Mouse (Mus musculus) neural tube, embryonic 14.5 days (tissue): Measurements from ENCODE around the gene Spryd4. TPM values are rescaled to one million over a fixed set of nuclear protein-coding genes. Genes with fewer than 3 reads are reported as not detected.

ENCODE experiments used
- ATAC-seq: fragments of 200-750 bp; cut with Nextera tagmentation; 2 replicates; pipeline ENCODE4 v1.8.0; 2017; ENCODE audit warnings: low read depth, mild to moderate bottlenecking, moderate TSS enrichment, moderate library complexity
- H3K27ac ChIP-seq: fragments of 300-500 bp; sonication (generic); 2 replicates; pipeline ENCODE4 v1.5.1; 2014; ENCODE audit warnings: low read depth, mild to moderate bottlenecking, control low read depth, low read length, moderate library complexity, mixed read lengths
- H3K27me3 ChIP-seq: fragments of 300-500 bp; sonication (generic); 2 replicates; pipeline ENCODE4 v1.6.1; 2014; ENCODE audit warnings: low read length; ENCODE audit not compliant: control insufficient read depth, insufficient read depth
- H3K36me3 ChIP-seq: fragments of 300-500 bp; sonication (generic); 2 replicates; pipeline ENCODE4 v1.6.1; 2014; ENCODE audit warnings: low read length, mixed read lengths; ENCODE audit not compliant: control insufficient read depth, insufficient read depth
- H3K4me1 ChIP-seq: fragments of 300-500 bp; sonication (generic); 2 replicates; pipeline ENCODE4 v1.6.1; 2014; ENCODE audit warnings: low read length; ENCODE audit not compliant: control insufficient read depth, insufficient read depth
- H3K4me2 ChIP-seq: fragments of 300-500 bp; sonication (generic); 2 replicates; pipeline ENCODE4 v1.6.1; 2014; ENCODE audit warnings: mild to moderate bottlenecking, low read depth, low read length, control low read depth
- H3K4me3 ChIP-seq: fragments of 300-500 bp; sonication (generic); 2 replicates; pipeline ENCODE4 v1.5.1; 2014; ENCODE audit warnings: low read depth, low read length, control low read depth, mixed read lengths
- H3K9ac ChIP-seq: fragments of 300-500 bp; sonication (generic); replicated peaks from 2 replicates; pipeline ENCODE4 v1.6.1; 2014; ENCODE audit warnings: low read depth, mild to moderate bottlenecking, control low read depth, low read length, mixed read lengths
- H3K9me3 ChIP-seq: fragments of 300-500 bp; sonication (generic); 2 replicates; pipeline ENCODE4 v1.6.1; 2016; ENCODE audit warnings: low read length; ENCODE audit not compliant: control insufficient read depth
- WGBS: fragments of 180-500 bp; shearing (Covaris S2); extraction: QIAGEN DNeasy Blood & Tissue Kit; methylation state at CpG from one replicate; pipeline ENCODE4 v1.1.7; 2014; 5-methylcytosine and 5-hydroxymethylcytosine counted together
- polyA plus RNA-seq: library from polyadenylated mRNA; unstranded; fragments of >200 nt; fragmentation: Nextera tagmentation; extraction: Ambion mirVana; gene quantifications from 2 replicates; pipeline ENCODE4 v1.2.1, GENCODE M21; 2014

Spryd4 gene
- polyA plus RNA-seq, 1 experiment from 2014 or later: 20.9 TPM

DNA sequence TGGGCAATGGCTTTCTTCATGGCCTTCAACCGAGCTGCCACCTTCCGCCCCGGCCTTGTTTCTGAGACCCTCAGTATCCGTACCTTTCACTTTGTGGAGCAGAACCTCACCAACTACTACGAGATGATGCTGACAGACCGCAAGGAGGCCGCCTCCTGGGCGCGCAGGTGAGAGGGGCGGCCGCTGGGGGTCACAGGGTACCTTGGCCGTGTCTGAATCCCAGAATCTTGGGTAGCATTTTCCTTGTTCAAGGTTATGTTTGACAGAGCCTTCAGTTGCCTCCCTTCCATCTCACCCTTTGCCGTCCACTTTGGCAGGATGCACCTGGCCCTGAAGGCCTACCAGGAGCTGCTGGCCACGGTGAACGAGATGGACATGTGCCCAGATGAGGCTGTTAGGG is 32.5 kb upstream of the Spryd4 start:
- H3K4me3 ChIP-seq: no peak overlapping the region
- H3K36me3 ChIP-seq: peaks cover 26% of the 10 kb centered on the region
- H3K9ac ChIP-seq: no peak overlapping the region
- no peak overlapping the region for H3K27ac ChIP-seq
- WGBS: 93% methylated on average over 15 of the region's 15 CpGs
- no peak overlapping the region for H3K4me2 ChIP-seq
- no peaks in the 10 kb centered on the region for H3K4me1 ChIP-seq
- ATAC-seq: no peak
- H3K9me3 ChIP-seq: no peaks in the 10 kb centered on the region
- H3K27me3 ChIP-seq: no peaks in the 10 kb centered on the region

DNA sequence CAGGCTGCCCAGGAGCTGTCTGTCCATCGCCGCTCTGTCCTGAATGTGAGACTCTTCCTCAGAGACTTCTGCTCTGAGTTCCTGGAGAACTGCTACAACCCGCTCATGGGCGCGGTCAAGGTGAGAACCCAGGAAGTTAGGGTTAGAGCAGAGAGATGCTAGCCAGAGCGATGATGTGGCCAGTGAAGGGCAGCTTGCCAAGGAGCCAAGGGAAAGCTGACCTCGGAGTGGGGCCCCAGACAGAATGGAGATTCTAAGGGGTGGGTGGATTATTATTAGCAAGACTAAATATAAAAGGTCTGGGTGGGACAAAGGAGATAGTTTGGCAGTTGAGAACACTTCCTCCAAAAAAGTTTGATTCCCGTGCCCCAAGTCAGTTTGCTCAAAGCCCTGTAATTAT is 31.6 kb upstream of the Spryd4 start:
- ATAC-seq: no peak
- Histone ChIP-seq H3K9me3 (no peaks in the 10 kb centered on the region), H3K27ac (no peak overlapping the region), H3K9ac (no peak overlapping the region), H3K36me3 (peaks cover 22% of the 10 kb centered on the region), H3K4me3 (no peak overlapping the region), H3K27me3 (no peaks in the 10 kb centered on the region), H3K4me1 (no peaks in the 10 kb centered on the region), H3K4me2 (no peak overlapping the region)
- 95% methylated on average over 8 of the region's 8 CpGs for WGBS

DNA sequence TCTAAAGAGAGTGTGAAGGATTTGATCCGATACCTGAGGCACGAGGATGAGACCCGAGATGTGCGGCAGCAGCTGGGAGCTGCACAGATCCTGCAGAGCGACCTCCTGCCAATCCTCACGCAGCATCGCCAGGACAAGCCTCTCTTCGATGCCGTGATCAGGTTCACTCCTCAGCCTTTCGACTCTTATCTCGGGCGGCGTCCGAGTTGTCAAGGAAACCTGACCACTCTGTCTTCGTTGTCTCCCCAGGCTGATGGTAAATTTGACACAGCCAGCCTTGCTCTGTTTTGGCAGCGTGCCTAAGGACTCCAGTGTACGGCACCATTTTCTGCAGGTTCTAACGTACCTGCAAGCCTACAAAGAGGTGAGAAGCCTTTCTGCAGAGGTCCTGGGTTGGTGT is 28.5 kb upstream of the Spryd4 start:
- WGBS: 96% methylated on average over 18 of the region's 18 CpGs

DNA sequence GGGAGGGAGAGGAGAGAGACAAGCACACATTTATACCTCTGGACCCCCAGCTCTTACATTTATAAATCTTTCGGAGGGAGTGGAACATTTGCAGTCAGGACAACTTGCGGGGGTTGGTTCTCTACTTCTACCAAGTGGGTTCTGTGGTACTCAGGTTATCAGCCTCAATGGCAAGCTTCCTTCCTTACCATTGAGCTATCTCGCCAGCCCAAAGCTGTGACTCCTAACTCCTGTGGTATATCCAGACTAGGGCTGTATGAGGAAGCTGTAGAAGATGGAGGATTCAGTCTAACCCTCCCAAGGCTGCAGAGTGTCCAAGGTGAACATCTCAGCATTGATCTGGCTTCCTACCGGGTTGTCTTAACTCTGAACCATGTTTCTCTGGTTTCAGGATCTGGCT is 27.5 kb upstream of the Spryd4 start:
- Histone ChIP-seq H3K9ac (no peak overlapping the region), H3K36me3 (peaks cover 4% of the 10 kb centered on the region), H3K4me3 (no peak overlapping the region), H3K4me1 (no peaks in the 10 kb centered on the region), H3K4me2 (no peak overlapping the region), H3K9me3 (no peaks in the 10 kb centered on the region), H3K27ac (no peak overlapping the region), H3K27me3 (no peaks in the 10 kb centered on the region)
- WGBS: 94% methylated on average over 4 of the region's 4 CpGs
- ATAC-seq: no peak

More for the DNA sequence above, 28.5 kb upstream of the Spryd4 start:
- H3K27me3 ChIP-seq: no peaks in the 10 kb centered on the region
- no peak overlapping the region for H3K4me3 ChIP-seq
- no peak overlapping the region for H3K4me2 ChIP-seq
- no peaks in the 10 kb centered on the region for H3K4me1 ChIP-seq
- ATAC-seq: no peak
- no peaks in the 10 kb centered on the region for H3K9me3 ChIP-seq
- no peak overlapping the region for H3K27ac ChIP-seq
- H3K36me3 ChIP-seq: peaks cover 12% of the 10 kb centered on the region
- H3K9ac ChIP-seq: no peak overlapping the region

DNA sequence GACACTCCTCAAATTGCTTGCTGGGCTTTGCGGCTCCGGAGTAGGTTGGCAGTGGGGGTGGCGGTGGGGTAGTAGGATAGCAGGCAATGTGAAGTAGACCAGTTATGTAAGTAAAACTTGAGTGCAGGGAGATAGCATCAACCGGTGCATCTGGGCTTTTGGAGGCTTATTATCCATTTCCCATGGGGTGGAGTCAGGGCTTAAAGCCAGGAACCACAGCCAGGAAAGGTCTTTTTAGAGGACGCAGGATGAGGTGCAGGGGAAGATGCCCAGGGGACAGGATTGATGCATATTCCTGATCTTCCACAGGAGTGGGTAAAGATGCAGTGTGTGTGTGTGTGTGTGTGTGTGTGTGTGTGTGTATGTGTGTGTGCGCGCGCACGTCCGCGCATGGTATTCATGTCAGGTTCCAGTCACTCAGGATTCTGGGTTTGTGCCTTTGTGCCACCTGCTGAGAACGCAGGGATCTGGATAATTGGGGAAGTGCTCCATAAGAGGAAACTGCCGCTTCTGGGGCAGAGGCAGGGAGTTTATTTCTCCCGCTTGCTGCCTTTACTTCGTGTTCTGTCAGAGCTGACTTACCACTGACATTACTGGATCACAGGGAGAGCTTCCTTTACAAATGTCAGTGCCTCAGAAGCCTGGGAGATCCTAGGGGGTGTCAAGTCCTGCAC is 26.3 kb upstream of the Spryd4 start:
- ATAC-seq: no peak
- no peaks in the 10 kb centered on the region for H3K27me3 ChIP-seq
- no peak overlapping the region for H3K4me3 ChIP-seq
- no peak overlapping the region for H3K9ac ChIP-seq
- no peak overlapping the region for H3K4me2 ChIP-seq
- H3K27ac ChIP-seq: no peak overlapping the region
- H3K36me3 ChIP-seq: no peaks in the 10 kb centered on the region; the same call in 1 of the 2 replicates
- no peaks in the 10 kb centered on the region for H3K9me3 ChIP-seq
- no peaks in the 10 kb centered on the region for H3K4me1 ChIP-seq
- 74% methylated on average over 15 of the region's 15 CpGs for WGBS

DNA sequence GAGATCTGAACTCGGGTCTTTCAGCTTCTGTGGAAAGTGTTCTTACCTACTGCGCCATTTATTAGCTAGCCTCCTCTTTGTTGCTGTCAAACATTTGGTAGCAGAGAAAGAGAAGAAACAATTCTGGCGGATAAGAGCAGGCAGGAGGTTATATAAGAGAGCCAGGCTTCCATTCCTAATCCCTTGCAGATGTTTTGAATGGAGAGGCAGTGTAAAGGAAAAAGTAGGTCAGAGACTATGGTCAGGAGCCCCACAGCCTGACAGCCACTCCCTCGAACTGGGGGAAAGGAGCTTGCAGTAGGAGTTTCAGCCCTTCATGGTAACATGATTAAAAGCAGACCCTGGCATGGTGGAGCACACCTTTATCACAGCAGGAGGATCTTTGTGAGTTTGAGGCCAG is 24.7 kb upstream of the Spryd4 start:
- Histone ChIP-seq H3K36me3 (no peaks in the 10 kb centered on the region; the same call in 1 of the 2 replicates), H3K4me3 (no peak overlapping the region), H3K4me1 (0 out of 2 replicates have a peak, but pooled peaks cover 3% of the 10 kb centered on the region), H3K4me2 (no peak overlapping the region), H3K27ac (no peak overlapping the region), H3K9ac (no peak overlapping the region), H3K9me3 (no peaks in the 10 kb centered on the region), H3K27me3 (no peaks in the 10 kb centered on the region)
- 78% methylated on average over 4 of the region's 4 CpGs for WGBS
- ATAC-seq: no peak

DNA sequence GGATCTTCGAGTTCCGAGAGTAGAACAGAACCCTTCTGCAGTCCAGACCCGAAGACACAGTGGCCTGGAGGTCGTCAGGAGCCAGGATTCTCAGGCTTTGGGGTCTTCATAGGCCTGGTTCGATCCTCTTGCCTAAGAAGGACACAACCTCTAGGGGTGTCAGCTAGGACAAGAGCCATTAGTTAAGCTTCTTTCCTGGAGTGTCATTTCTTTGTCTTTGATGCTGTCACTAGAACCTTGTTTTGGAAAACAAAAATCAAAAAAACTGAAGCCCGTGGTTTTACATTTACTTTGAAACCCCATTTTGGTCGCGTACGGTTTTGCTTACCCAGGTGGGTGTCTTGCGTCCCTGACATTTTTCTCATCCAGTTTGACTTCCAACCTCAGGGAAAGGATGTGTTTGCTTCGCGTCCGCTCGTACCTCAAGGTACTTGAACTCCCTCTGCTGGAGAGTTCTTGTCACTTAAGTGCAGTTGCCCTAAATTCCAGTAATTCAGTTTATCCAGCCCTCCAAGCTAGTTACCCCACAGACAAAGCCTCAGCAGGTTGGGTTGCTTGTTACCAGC is 20.9 kb upstream of the Spryd4 start:
- Histone ChIP-seq H3K9ac (peak overlapping the region; percentile 80), H3K4me1 (0 out of 2 replicates have a peak, but pooled peaks cover 3% of the 10 kb centered on the region), H3K36me3 (no peaks in the 10 kb centered on the region), H3K27ac (peak overlapping the region; percentile 92), H3K27me3 (no peaks in the 10 kb centered on the region), H3K4me2 (peak overlapping the region; percentile 62), H3K9me3 (no peaks in the 10 kb centered on the region), H3K4me3 (peak overlapping the region; percentile 78)
- 0 out of 2 replicates have a peak, but pooled peaks have one; percentile 32 for ATAC-seq
- WGBS: 1% methylated on average over 14 of the region's 14 CpGs

DNA sequence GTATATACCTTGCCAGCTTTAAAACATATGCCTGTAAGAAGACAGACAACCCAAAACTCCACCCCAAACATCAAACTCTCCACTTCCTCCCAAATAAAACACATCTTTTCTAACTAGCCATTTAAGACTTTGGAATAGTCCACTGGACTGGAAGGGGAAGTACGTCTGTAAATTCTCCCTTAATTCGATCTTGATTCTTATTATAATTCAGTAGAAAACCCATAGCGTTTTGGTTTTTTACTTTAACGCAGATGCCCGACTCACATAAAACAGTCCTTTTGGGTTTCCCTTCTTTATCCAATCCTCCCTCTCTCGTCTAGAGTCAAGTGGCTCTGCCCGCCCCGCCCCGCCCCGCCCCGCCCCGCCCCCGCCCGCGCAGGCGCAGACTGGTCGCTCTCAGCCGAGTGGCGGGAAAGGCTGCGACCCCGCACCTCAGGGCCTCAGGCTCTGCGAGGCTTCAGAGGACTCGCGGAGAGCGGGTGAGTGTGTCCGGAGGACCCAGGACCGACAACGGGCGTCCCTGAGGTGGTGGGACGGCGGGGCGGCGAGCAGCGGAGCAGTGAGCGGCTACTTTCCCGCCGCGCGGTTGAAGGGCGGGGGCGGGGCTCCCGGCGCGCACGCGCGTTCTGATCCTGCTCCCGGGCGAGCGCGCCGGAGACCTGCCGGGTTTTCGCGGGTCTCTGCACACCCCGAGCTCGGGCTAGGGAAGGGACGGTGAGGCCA is 20.3 kb upstream of the Spryd4 start, which contains the start of gene Timeless:
Gene Timeless, plus strand, starts transcription at position 369 of the 723 bp plus-strand sequence.
- Histone ChIP-seq H3K9ac (peak within 1 kb of the TSS; percentile 80), H3K27ac (peak within 1 kb of the TSS; percentile 92), H3K4me2 (peak within 1 kb of the TSS; percentile 62), H3K4me3 (peak within 1 kb of the TSS; percentile 78), H3K4me1 (0 out of 2 replicates have a peak, but pooled peaks cover 3% of the 10 kb centered on the region), H3K27me3 (no peaks in the 10 kb centered on the region), H3K9me3 (no peaks in the 10 kb centered on the region), H3K36me3 (no peaks in the 10 kb centered on the region)
- ATAC-seq: peak; percentile 91
- WGBS: under 1% methylated on average over 53 of the region's 58 CpGs

DNA sequence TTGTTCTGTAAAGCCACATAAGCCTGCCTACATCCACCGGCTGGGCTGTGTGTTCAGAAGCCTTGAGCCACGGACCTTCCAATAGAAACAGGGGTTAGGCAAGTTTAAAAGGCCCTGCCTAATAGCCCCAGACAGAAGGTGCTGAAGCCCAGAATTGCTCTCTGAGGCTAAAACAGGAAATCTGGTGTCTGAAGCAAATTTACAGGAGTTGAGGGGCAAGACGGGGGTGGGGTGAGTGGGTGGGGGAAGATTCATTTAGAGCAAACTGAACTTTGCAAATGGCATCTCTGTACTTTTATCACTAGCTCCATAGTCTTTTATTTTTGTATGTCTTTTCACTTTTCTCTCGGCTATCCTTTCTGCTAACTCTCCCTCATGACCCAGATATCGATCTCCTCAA is 19.5 kb upstream of the Spryd4 start:
- Histone ChIP-seq H3K4me2 (peak overlapping the region; percentile 62; the same call in 1 of the 2 replicates), H3K9ac (no peak overlapping the region), H3K9me3 (no peaks in the 10 kb centered on the region), H3K4me3 (peak overlapping the region; percentile 78; the same call in 1 of the 2 replicates), H3K27me3 (no peaks in the 10 kb centered on the region), H3K36me3 (no peaks in the 10 kb centered on the region), H3K4me1 (0 out of 2 replicates have a peak, but pooled peaks cover 3% of the 10 kb centered on the region), H3K27ac (no peak overlapping the region)
- ATAC-seq: no peak
- WGBS: 17% methylated on average over 5 of the region's 5 CpGs
